Mouse (Mus musculus): Measurements from ENCODE around the gene Clasrp.

Clasrp gene

DNA sequence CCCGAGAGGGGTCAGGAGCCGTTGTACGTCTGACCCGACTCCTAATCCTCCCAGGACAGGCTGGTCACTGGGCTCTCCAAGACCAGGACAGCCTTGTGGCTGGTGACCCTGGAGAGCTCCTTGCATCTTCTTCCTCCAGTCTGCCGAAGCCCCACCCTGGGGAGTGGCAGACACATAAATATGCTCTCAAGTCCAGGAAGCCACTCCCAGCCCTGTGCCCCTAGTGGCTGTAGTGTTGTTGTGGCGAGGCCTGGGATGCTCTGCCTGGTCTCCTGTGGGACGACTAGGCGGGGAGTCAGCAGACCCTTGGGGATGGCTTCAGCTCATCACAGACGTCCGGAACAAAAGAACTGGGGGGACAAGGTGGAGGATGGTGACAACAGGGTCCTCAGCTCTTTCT is 73.2 kb downstream of the Clasrp start:
- DNase-seq (ENCODE audit: low spot score) = no peak
